Mouse (Mus musculus): ENCODE data around the gene Akap13. TPM values are rescaled to one million over a fixed set of nuclear protein-coding genes. Genes with fewer than 3 reads are reported as not detected.

Gene Akap13
- total and polyA plus RNA-seq, 2 experiments from 2014 or later: 34.2 to 113 TPM

- Histone ChIP-seq H3K4me3 (ENCODE audit: low read depth, low read length) (no peak overlapping the region), H3K9me3 (replicated peaks; ENCODE audit: control insufficient read depth, low read length) (no peaks in the 10 kb centered on the region), H3K9ac (replicated peaks; ENCODE audit: low read depth, low read length) (no peak overlapping the region), H3K36me3 (replicated peaks; ENCODE audit: control insufficient read depth, insufficient read depth, low read length) (no peaks in the 10 kb centered on the region; the same call in 1 of the 2 replicates), H3K27ac (ENCODE audit: low read depth) (no peak overlapping the region), H3K27me3 (ENCODE audit: control insufficient read depth, insufficient read depth, low read length) (no peaks in the 10 kb centered on the region), H3K4me1 (ENCODE audit: control insufficient read depth, insufficient read depth) (peaks cover 13% of the 10 kb centered on the region), H3K4me2 (ENCODE audit: low read depth, low read length) (no peak overlapping the region)
- ATAC-seq (ENCODE audit: insufficient read depth, low read depth) (no peak), DNase-seq (ENCODE audit: low spot score) (no peak)
- 98% methylated on average over 1 of the region's 1 CpGs for WGBS
- TF ChIP-seq CTCF (IDR thresholded peaks at IDR 0.05; ENCODE audit: low read depth) (no peak), EP300 (IDR thresholded peaks at IDR 0.05; ENCODE audit: low read depth) (no peak)
These were observed 105.8 kb downstream of the Akap13 start for GRCm38 (mm10) chr7:75561134-75561533.

- Histone ChIP-seq H3K27ac (ENCODE audit: low read depth) (no peak overlapping the region), H3K4me3 (ENCODE audit: low read depth, low read length) (no peak overlapping the region), H3K27me3 (ENCODE audit: control insufficient read depth, insufficient read depth, low read length) (no peaks in the 10 kb centered on the region), H3K4me1 (ENCODE audit: control insufficient read depth, insufficient read depth) (peaks cover 18% of the 10 kb centered on the region), H3K36me3 (replicated peaks; ENCODE audit: control insufficient read depth, insufficient read depth, low read length) (no peaks in the 10 kb centered on the region; the same call in 1 of the 2 replicates), H3K9ac (replicated peaks; ENCODE audit: low read depth, low read length) (no peak overlapping the region), H3K4me2 (ENCODE audit: low read depth, low read length) (no peak overlapping the region), H3K9me3 (replicated peaks; ENCODE audit: control insufficient read depth, low read length) (no peaks in the 10 kb centered on the region)
- no peak for DNase-seq (ENCODE audit: low spot score)
- no peak for TF ChIP-seq EP300 (IDR thresholded peaks at IDR 0.05; ENCODE audit: low read depth)
- no peak for TF ChIP-seq CTCF (IDR thresholded peaks at IDR 0.05; ENCODE audit: low read depth)
- 86% methylated on average over 4 of the region's 4 CpGs for WGBS
- ATAC-seq (ENCODE audit: insufficient read depth, low read depth): no peak
These were observed 112.9 kb downstream of the Akap13 start for GRCm38 (mm10) chr7:75568276-75568675.

- Histone ChIP-seq H3K4me1 (ENCODE audit: control insufficient read depth, insufficient read depth) (peaks cover 18% of the 10 kb centered on the region), H3K9me3 (replicated peaks; ENCODE audit: control insufficient read depth, low read length) (no peaks in the 10 kb centered on the region), H3K27me3 (ENCODE audit: control insufficient read depth, insufficient read depth, low read length) (no peaks in the 10 kb centered on the region), H3K27ac (ENCODE audit: low read depth) (no peak overlapping the region), H3K4me3 (ENCODE audit: low read depth, low read length) (no peak overlapping the region), H3K36me3 (replicated peaks; ENCODE audit: control insufficient read depth, insufficient read depth, low read length) (no peaks in the 10 kb centered on the region; the same call in 1 of the 2 replicates), H3K4me2 (ENCODE audit: low read depth, low read length) (no peak overlapping the region), H3K9ac (replicated peaks; ENCODE audit: low read depth, low read length) (no peak overlapping the region)
- ATAC-seq (ENCODE audit: insufficient read depth, low read depth): no peak
- DNase-seq (ENCODE audit: low spot score): peak; percentile 30
- peak; percentile 50 for TF ChIP-seq CTCF (IDR thresholded peaks at IDR 0.05; ENCODE audit: low read depth)
- no peak for TF ChIP-seq EP300 (IDR thresholded peaks at IDR 0.05; ENCODE audit: low read depth)
These were observed 113.5 kb downstream of the Akap13 start for GRCm38 (mm10) chr7:75568883-75569282.

- ATAC-seq (ENCODE audit: insufficient read depth, low read depth): no peak
- TF ChIP-seq EP300 (IDR thresholded peaks at IDR 0.05; ENCODE audit: low read depth) (no peak), CTCF (IDR thresholded peaks at IDR 0.05; ENCODE audit: low read depth) (no peak)
- Histone ChIP-seq H3K27ac (ENCODE audit: low read depth) (no peak overlapping the region), H3K9me3 (replicated peaks; ENCODE audit: control insufficient read depth, low read length) (no peaks in the 10 kb centered on the region), H3K4me1 (ENCODE audit: control insufficient read depth, insufficient read depth) (peaks cover 26% of the 10 kb centered on the region), H3K36me3 (replicated peaks; ENCODE audit: control insufficient read depth, insufficient read depth, low read length) (no peaks in the 10 kb centered on the region; the same call in 1 of the 2 replicates), H3K27me3 (ENCODE audit: control insufficient read depth, insufficient read depth, low read length) (no peaks in the 10 kb centered on the region), H3K4me2 (ENCODE audit: low read depth, low read length) (no peak overlapping the region), H3K9ac (replicated peaks; ENCODE audit: low read depth, low read length) (no peak overlapping the region), H3K4me3 (ENCODE audit: low read depth, low read length) (no peak overlapping the region)
- WGBS: 90% methylated on average over 3 of the region's 3 CpGs
- DNase-seq (ENCODE audit: low spot score): no peak
These were observed 114.9 kb downstream of the Akap13 start for GRCm38 (mm10) chr7:75570218-75570617.

- H3K4me3 ChIP-seq (ENCODE audit: low read depth, low read length): no peak overlapping the region
- no peak for TF ChIP-seq EP300 (IDR thresholded peaks at IDR 0.05; ENCODE audit: low read depth)
- H3K9me3 ChIP-seq (replicated peaks; ENCODE audit: control insufficient read depth, low read length): no peaks in the 10 kb centered on the region
- no peaks in the 10 kb centered on the region; the same call in 1 of the 2 replicates for H3K36me3 ChIP-seq (replicated peaks; ENCODE audit: control insufficient read depth, insufficient read depth, low read length)
- no peak overlapping the region for H3K4me2 ChIP-seq (ENCODE audit: low read depth, low read length)
- ATAC-seq (ENCODE audit: insufficient read depth, low read depth) (no peak), DNase-seq (ENCODE audit: low spot score) (no peak)
- peak overlapping the region; percentile 65 for H3K27ac ChIP-seq (ENCODE audit: low read depth)
- H3K27me3 ChIP-seq (ENCODE audit: control insufficient read depth, insufficient read depth, low read length): no peaks in the 10 kb centered on the region
- H3K9ac ChIP-seq (replicated peaks; ENCODE audit: low read depth, low read length): no peak overlapping the region
- H3K4me1 ChIP-seq (ENCODE audit: control insufficient read depth, insufficient read depth): peaks cover 35% of the 10 kb centered on the region
- 38% methylated on average over 2 of the region's 2 CpGs for WGBS
These were observed 115.7 kb downstream of the Akap13 start for GRCm38 (mm10) chr7:75571078-75571477.

- no peak for TF ChIP-seq CTCF (IDR thresholded peaks at IDR 0.05; ENCODE audit: low read depth)
- TF ChIP-seq EP300 (IDR thresholded peaks at IDR 0.05; ENCODE audit: low read depth): no peak
- peaks cover 37% of the 10 kb centered on the region for H3K4me1 ChIP-seq (ENCODE audit: control insufficient read depth, insufficient read depth)
- 23% methylated on average over 4 of the region's 4 CpGs for whole genome bisulfite sequencing
- peak overlapping the region; percentile 65 for H3K27ac ChIP-seq (ENCODE audit: low read depth)
- no peak overlapping the region for H3K4me3 ChIP-seq (ENCODE audit: low read depth, low read length)
- no peak for DNase-seq (ENCODE audit: low spot score)
- no peak for ATAC-seq (ENCODE audit: insufficient read depth, low read depth)
- H3K9ac ChIP-seq (replicated peaks; ENCODE audit: low read depth, low read length): no peak overlapping the region
- no peaks in the 10 kb centered on the region for H3K36me3 ChIP-seq (replicated peaks; ENCODE audit: control insufficient read depth, insufficient read depth, low read length)
- no peaks in the 10 kb centered on the region for H3K9me3 ChIP-seq (replicated peaks; ENCODE audit: control insufficient read depth, low read length)
- no peaks in the 10 kb centered on the region for H3K27me3 ChIP-seq (ENCODE audit: control insufficient read depth, insufficient read depth, low read length)
- H3K4me2 ChIP-seq (ENCODE audit: low read depth, low read length): no peak overlapping the region
These were observed 116.8 kb downstream of the Akap13 start for GRCm38 (mm10) chr7:75572127-75572526.

Measured in heart, postnatal 0 days (tissue).